Mouse (Mus musculus): ENCODE results near the gene Ism2. TPM values are rescaled to one million over a fixed set of nuclear protein-coding genes. Genes with fewer than 3 reads are reported as not detected.
"Not testable (repeated sequence)": the region's sequence is repeated elsewhere in the genome, so short reads cannot be mapped to it uniquely, and the experiment has no call there.

Gene Ism2
- under 1 TPM in 2 of 4 experiments, not detected in 2; 0.29 TPM for total RNA-seq (2022)

DNA sequence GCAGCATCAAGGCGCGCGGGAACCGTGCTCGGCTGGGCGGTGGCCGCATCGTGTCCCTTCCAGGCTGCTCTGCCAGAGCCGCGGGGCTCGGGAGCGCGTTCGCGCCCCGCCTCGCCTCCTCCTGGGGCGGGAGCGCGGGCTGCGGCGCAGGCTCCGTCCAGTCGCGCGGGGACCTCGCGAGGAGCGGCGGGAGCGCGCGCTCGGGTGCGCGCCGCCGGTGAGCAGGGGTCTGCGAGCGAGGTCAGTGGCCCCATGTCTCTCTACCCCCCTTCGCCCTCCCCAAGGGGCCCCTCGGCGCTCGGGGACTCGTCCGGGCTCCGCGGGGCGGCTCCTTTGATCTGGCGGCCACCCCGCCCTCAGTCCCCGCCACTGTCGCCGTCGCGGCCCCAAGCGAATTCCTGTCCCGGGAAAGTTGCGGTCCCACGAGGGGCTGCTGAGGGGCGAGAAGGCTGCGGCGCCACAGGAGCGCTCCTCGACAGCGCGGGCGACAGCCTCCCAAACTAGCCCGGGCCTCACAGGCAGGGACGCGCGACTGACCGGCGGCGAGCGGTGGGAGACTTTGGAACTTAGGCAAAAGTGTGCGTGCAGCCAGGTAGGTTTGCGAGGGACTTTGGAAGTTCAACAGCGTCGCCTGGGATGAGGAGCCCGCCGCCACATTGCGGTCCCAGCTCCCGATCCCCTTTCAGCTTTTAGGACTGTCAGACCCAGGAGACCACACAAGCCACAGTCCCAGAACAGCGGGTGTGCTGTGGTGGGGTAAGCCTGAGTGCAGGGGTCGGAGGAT, at the start of gene Ism2:
TSS of gene Ism2 (minus strand) at position 49 of the 784 bp plus-strand sequence.
- DNase-seq (ENCODE audit: low spot score in 2 of 2) = no peak

DNA sequence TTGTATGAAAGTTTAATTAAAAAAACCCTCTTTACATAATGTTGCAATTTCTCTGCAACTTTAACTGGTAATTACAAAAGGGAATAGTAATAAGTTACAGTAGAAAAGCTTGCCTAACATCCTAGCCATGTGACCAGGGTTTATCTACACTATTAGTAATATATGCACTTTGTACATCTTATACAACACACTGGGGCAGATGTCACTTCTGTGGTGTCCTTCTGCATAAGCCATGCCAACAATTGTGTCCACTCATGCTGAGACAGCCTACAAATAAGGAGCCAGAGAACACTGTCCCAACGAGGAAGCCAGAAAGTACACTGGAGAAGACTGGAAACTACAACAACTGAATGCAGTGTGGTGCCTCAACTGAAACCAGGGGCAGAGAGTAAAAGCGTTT, 48.5 kb upstream of the Ism2 start:
- no peak for DNase-seq (ENCODE audit: low spot score in 2 of 2)

DNA sequence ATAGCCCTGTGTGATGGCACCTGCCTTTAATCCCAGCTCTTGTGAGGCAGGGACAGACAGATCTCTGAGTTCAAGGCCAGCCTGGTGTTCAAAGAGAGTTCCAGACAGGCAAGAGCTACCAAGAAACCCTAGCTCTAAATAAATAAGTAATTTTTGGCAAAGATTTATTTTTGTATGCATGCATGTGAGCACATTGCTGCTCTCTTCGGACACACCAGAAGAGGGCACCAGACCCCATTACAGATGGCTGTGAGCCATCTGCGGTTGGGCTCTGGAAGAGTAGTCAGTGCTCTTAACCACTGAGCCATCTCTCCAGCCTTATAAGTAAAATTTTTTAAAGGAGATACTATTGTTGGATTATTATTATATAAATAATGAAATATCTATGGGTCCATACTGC, 48.0 kb upstream of the Ism2 start:
- DNase-seq (ENCODE audit: low spot score in 2 of 2) = no peak

DNA sequence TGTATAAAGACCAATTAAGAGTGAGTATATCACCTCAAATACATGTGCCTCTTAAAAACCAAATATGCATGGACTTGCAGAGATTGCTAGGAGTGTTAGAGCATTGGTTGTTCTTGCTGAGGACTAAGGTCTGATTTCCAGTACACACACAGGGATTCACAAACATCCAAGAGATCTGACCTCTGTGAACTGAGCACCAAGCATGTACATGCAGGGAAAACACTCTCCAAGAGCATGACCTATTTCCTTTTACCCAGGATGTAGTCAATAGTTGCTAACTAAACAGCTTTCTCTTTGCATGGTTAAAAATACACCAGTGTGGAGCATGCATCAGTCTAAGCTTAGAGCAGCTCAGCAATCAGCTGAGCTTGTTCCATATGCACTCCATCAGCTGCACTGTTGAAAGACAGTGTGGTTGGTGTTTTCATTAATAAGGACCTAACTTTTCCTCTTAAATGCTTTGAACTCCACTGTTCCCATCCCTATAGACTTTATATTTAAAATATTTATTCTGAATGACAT, 43.6 kb upstream of the Ism2 start:
- no peak for DNase-seq (ENCODE audit: low spot score in 2 of 2)

DNA sequence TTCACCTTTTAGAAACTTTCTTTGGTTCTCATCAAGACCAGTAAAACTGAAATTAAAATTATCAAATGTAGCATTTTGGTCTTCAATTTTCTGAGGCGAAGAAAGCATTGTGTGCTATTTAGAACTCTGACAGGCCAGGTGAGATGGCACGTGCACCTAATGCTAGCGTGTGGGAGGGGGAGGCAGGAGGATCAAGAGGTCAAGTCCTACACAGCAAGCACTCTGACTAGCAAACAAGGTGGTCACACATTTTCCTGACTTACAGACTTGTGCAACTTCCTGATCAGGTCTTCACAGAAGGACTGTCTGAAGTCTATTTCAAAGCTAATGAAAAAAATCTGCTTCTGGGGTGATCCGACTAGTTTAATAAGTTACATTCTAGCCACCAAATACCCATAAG, 38.6 kb upstream of the Ism2 start:
- no peak for DNase-seq (ENCODE audit: low spot score in 2 of 2)

DNA sequence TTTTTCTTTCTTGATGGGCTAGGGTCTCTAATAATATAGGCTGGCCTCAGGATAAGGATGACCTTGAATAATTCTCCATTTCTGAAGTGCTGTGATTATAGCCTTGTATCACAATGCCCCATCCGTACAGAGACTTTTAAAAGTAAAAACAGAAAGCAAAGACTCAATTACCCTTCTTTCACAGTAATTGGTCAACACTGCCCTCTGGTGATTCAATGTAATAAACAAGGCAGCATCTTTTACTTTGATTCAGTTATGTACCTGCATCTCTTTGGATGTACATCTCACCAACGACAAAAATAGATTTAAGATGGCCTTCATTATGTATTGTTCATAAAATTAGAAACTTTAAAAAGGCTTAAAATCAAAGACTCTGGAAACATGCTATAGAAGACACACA, 35.4 kb upstream of the Ism2 start:
- no peak for DNase-seq (ENCODE audit: low spot score in 2 of 2)

DNA sequence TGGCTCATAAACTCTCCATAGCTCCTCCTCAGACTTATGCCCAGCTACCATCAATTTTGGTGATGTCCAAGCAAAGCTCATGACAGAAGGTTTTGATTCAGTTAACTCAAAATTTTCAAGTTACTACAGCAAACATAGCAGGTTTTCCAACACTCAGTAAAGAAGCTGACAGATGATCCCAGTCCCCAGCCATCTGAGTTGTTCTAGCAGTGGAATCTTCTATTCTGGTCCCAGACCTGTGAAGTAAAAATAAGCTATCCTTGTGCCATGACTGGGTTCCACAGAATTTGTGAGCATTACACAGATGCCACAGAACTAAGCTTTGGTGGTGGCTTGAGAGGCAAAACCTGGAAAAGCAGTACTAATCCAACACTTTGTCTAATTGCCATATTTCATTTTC, 34.3 kb upstream of the Ism2 start:
- DNase-seq (ENCODE audit: low spot score in 2 of 2) = no peak

DNA sequence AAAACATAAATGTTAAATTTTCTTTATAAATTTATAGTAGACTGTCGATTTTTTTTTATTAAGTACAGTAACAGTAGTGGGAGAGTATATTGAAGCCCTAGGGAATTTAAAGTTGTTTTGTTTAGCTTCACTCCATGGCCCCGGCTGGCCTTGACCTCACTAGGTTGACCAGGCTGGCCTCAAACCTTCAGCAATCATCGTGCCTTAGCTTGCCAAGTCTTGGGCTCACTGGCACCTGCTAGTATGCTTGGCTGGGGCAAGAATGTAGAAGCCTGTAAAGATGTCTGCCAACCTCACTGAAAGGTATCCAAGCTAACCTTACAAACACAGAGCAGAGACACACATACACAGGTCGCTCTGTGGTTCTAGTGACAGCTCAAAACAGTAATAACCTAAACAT, 33.0 kb upstream of the Ism2 start:
- DNase-seq (ENCODE audit: low spot score in 2 of 2) = no peak

DNA sequence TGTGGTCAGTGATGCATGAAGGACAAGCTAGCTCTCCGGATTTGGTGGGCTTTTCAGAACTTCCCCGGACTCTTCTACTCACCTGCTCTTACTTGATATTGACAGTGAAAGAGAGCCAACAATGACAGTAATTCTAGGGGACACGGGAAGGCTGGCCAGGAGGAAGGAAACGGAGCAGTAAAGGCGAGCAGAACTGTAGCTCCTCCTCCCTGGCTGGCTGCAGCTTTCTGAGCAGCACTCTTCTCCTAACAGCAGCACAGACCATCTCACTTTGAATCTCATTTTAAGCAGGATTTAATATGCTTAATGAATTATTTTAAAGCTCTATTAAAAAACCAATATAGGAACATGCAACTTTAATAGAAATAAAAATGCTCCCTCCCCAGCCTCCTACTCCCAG, 32.4 kb upstream of the Ism2 start:
- no peak for DNase-seq (ENCODE audit: low spot score in 2 of 2)

DNA sequence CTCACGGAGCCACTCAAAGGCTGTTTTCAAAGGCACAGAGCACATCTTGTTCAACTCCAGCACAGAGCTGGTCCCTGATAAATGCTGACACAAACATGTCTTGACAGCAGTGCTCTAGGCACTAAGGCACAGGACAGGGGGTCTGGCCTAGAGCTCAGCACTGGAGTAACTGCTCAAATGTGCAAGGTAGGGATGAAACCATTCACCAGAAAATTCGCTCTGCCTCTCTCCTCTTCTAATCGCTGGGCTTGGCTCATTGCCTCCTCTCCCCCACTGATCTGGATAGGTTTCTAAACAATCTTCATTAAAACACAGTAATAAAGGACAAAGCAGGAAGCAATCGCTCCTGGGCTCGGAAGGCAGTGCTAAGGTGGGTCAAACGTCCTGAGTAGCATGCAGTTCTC, 31.6 kb upstream of the Ism2 start:
- no peak for DNase-seq (ENCODE audit: low spot score in 2 of 2)

DNA sequence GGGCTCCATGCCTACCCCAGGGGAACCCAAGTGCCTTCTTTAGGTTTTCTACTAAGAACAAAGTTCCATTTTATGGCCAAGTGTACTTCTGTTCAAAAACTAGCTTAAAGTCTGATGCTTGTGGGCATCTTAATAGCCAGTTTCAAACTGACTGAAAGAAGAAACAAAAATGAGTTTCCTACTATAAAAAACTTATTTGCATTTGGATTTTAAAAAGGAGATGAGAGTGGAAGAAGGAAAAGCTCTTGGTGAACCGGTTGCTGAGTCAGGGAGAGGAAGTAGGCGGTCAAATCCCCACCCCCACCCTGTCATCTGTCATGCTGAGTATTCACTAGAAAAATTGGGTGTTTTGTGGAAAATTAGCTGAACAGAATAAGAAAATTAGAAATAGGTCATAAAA, 30.7 kb upstream of the Ism2 start:
- no peak for DNase-seq (ENCODE audit: low spot score in 2 of 2)

DNA sequence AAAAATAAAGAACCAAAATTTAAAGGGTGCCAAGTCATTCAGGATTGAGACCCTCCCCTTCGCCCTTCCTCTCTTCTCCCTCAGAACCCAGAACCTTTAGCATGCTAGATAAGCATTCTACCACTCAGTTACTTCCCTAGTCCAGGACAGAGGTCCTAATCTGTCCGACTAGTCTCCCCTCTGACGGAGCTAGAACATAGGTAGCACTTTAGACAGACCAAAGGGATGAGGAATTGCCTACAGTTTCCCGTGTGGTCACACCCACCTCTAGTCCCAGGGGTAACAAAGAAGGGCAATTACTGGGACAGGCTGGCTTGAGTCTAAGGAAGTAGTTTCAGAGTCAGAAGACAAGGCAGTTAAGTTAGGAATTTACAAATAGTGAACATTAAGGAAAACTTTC, 28.5 kb upstream of the Ism2 start:
- no peak for DNase-seq (ENCODE audit: low spot score in 2 of 2)

DNA sequence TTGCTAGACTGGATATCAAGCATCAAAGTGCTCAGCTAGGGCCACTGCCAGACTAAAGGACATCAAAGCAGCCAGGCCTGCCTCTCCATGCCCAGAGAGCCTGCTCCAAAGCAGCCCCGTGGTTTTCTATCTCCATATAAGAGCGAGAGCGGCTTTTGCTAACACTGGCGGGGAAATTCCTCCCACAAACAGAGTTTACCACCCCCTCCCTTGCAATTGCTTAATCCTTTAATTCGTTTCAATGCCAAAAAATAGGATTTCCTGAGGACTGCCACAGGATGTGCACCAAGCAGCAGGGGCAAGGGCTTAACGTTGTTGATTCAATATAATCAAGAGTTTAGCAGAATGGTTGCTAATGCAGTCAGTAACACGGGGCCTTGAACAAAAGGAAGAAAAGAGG, 28.1 kb upstream of the Ism2 start:
- no peak for DNase-seq (ENCODE audit: low spot score in 2 of 2)

DNA sequence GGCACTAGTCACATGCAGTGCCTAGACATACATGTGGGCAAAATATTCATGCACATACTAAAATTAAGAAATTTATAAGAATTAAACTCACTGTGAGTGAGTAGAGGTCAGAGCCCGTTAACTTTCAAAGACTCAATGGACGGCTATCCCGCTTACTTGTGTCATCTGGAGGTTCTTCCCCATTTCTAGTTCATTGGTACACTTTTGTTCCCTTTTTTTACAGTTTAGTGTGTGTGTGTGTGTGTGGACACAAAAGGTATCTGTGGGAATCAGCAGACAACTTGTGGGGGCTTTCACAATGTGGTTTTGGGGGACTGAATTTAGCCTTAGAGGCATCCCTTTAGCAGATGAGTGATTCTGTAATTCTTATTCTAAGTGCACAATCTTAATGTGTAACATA, 25.9 kb upstream of the Ism2 start:
- DNase-seq (ENCODE audit: low spot score in 2 of 2) = no peak

DNA sequence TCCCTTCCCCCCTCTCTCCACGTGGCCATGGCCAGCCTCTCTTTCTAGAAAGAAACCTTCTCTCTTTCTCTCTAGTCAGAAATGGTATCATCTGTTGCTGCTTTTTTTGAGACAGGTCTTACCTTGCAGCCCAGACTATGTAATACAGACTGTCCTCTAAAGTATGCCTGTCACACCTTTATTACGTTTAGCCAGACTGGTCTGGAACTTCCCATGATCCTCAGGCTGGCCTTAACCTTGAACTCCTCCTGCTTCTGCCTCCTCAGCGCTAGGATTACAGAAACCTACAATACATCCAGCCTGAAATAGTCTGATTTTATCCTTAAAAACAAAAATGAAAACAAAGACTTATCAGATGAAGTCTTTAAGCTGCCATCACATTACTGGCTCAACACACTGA, 19.7 kb upstream of the Ism2 start:
- no peak for DNase-seq (ENCODE audit: low spot score in 2 of 2)

DNA sequence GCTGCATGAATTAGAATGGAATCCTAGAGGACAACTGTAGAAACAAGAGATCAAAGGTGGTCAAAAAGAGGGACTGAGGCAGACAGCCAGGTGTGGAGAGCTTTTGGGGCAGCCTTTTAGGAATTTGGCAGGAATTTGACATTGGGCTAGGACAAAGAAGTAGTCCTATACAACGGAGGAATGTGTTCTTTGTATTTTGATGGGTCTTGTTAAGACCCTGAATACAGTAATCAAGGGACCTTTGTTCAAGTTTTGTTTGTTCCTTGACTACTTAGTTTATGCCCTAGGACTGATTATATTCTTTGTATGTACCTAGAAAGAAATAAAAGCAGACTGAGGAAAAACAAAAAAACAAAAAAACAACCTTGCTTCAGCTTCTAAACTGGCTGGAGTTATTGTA, 18.4 kb upstream of the Ism2 start:
- DNase-seq (ENCODE audit: low spot score in 2 of 2) = no peak

DNA sequence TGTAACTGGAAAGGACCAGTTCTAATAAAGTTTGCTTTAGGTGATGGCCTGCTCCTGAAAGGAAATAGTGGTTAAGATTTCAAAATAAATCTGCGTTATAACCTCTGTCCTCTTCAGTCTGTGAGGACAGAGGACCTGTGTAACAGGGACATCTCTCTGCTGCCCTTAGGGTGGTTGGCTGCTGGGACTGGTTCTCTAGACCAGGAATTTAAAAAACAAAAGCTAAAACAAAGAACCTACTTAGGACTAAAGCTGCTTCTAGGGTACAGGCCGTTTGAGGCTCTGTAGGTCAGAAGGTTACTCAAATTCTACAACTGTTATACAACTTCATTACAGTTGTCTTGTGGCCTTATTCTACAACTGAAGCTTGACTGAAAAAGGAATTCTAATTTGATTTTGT, 13.6 kb upstream of the Ism2 start:
- no peak for DNase-seq (ENCODE audit: low spot score in 2 of 2)

DNA sequence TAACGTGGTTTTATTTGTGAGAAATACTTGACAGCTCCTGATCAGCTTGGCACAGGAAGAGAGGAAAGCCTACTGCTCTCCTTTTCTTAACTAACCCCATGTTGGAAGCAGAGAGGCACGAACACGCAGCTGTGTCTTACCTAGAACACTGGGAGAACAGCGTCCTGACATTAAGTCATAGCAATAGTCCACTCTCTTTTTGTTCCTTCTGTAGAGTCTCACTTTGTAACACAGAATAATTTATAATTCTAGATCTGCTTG, 7.0 kb upstream of the Ism2 start:
- DNase-seq (ENCODE audit: low spot score in 2 of 2) = not testable (repeated sequence)

DNA sequence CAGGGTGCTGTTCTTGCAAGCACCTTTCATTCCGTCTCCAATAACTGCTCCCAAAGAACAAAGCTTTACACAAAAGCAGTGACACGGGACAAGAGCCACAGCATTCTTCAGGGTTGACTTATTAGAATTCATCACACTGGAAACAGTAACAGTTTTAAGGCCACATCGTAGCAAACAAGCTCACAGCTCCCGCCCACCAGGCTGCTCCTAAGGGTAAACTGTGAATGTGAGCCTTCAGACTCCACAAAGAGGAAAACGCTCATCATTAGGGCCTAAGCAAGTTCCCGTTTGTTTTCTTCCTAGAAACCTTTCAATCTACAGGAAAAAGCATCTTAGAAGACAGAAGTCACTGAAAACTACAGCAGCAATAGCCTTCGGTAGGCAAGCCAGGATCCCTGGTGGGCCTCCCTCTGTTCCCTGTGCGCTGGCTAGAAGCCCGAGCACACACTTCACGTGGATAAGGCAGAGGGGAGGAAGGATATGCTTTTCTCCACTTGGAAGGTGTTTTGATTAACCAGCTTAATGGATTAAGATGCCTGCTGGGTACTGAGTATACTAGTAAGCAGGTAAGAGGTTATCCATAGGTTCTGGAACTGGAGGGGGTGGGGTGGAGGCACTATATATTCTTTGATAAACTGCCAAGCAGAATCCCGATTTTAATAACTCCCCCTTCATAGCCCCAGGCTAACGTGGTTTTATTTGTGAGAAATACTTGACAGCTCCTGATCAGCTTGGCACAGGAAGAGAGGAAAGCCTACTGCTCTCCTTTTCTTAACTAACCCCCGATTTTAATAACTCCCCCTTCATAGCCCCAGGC, 6.5 kb upstream of the Ism2 start:
- DNase-seq (ENCODE audit: low spot score in 2 of 2) = no peak

DNA sequence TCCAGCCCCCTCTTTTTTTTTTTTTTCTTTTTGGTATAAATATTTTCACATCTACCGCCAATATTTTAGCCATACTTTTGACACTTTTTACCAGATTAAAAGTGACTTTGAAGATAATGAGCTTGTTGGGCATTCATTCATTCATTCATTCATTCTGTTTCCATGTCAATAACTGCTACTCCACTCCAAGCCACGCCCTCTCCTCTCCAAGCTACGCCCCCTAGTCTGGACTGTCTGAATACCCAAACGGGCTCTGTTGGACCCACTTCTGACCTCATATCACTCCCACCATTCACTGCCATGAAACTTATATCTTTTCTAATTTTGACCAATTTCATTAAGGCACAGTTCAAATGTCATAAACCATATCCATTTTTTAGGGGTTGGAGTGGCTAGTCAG, 1.7 kb upstream of the Ism2 start:
- no peak for DNase-seq (ENCODE audit: low spot score in 2 of 2)

DNA sequence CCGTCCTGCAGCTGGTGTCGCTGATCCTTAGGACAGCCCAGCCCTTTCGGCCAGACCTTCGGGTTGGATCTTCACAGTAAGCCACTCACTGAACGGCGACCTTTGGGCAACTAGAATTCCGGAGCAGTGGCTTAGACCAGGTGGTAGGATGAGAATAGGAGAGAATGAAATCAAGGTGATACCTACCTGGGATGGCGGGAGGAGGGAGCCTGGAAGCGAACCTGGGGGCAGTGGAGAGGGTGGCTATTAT, 861 bp upstream of the Ism2 start:
- no peak for DNase-seq (ENCODE audit: low spot score in 2 of 2)

DNA sequence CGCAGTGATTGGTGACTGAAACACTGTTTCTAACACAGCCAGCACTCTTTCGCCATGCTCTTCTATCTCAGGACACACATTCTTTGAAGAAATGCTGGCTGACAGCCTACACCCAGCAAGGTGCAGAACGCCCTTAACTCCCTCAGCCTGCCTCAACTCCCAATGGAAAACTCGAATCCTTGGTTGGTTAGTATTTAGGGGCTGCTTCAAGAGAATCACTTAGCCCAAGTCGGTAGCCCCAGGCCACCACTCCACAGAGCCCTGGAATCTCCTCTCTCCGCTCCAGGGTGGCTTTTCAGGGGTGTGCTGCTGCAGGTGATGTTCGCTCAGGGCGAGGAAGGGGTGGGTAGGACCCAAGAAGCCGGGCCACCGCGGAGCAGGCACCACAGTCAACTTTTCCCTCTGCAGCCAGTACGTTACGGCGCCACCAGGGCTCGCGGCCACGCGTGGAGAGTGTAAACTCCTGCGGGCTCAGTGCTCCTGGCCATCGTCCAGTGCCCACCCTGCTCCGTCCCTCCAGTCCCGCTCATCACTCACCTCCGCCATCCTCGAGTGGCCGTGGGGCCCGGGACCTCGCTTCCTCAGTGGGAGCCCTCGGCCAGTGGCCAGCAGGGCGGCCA, 358 bp downstream of the Ism2 start:
- DNase-seq (ENCODE audit: low spot score in 2 of 2) = no peak

DNA sequence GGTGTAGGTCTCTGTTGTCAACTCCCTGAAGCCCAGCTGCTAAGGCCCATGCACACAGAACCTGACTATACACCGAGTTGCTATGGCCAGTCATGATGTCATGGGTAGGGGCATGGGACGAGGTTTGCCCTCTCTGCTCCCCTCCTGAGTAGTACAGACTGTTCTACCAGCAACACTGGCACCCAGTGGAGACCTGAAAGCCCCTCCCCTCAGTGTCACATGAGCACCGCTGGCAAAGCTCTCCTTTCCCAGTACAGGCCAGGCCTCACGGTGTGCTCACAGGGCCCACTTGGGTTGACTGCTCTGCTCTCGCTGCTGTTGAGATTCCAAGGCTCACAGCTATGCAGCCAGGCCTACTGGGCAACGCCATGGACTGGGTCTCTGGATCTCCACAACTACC, 5.6 kb downstream of the Ism2 start:
- no peak for DNase-seq (ENCODE audit: low spot score in 2 of 2)
